Mouse (Mus musculus): ENCODE data around the gene Pax5. TPM values are rescaled to one million over a fixed set of nuclear protein-coding genes. Genes with fewer than 3 reads are reported as not detected.

The Pax5 gene
- total RNA-seq, 2 experiments from 2014 or later = 0.18 to 0.71 TPM

- no peak for DNase-seq
Observed at GRCm38 (mm10) chr4:44705151-44705550, 5.1 kb downstream of the Pax5 start.

- peak; percentile 95 for DNase-seq
Observed at GRCm38 (mm10) chr4:44704369-44704745, 5.9 kb downstream of the Pax5 start.

DNA sequence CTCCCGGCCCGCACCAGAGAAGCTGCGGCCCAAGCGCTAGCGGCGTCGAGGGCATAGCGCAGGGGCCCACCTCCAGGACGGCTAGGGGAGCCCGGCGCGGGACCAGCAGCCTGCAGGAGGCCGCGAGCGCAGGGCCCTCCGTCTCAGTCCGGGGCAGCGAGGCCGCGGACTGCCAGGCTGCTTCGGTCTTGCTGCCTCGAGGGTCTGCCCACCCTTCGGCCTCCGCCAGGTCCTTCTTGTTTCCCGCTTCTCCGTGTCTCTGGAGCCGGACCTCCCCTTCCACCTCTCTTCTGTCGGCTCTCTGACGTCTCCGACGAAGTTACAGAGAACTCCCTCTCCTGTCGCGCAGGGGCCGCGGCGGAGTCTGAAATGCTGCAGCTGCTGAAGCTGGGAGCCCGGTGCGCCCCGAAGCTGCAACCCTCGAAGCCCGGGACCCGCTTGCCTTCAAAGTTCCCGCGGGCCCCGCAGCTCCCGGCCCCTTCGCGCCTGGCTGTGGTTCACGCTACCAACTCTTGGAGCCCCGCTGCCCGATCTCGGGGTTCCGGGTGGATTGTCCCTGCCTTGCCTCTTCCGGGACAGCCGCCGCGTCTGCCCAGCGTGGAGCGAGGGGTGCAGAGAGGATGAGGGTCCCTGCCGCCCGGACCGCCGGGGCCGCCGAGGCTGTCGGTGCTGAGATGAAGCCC is 6.5 kb downstream of the Pax5 start:
- DNase-seq = no peak

DNA sequence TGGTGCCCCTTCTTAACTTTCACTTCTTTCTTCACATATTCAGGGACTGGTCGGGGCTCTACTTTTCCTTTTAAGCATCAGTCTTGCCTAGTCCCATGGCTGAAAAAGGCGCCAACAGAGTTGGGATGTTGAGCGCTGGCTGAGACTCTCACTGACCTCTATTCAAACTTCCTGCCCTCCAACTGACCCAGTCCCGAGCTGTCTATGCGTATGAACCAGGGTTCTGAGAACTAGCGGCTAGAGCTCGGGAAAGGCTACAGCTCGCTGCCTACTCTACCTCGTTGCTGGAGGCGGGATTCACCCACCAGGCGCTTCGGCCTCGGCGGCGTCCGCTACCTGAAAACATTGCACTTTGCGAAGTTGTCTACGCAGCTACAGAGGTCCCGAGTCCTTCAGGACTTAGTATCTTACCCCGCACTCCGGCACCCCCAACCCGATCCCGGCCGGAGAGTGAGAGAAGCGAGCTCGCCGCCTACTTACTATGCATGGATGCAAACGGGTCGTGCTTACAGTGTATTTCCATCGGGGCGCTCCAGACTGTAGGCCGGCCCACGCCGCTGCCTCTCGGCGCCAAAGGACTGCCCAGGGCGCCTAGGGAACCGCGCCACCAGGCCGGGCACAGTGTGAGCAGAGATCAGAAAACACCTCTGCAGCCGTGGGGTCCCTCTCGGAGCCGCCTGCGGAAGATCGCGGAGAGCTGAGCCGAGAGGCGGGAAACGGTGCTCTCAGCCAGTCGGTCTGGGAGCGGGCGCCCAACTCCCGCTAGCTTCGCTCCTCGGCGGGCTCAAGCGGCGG is 7.2 kb downstream of the Pax5 start:
- DNase-seq = no peak

GRCm38 (mm10) chr4:44702011-44702527 is 8.2 kb downstream of the Pax5 start:
- DNase-seq = no peak

DNA sequence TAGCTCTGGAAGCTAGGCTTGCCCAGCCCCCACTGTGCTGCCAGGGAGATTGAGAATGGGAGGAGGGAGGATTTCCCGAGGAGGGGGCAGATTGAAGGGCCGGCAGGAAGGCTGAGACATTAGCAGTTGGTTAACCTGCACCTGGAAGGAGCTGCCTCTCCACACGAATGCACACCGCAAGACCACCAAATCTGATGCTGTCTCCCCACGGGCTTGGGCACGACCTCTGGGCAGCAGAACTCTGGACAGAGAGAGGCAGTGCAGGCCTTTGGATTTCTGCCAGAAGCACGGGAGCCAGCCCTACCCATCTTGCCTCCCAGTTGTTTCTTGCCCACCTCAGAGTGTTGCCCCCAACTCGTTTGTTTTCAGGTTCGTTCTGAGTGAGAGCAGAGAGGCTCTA is 8.8 kb downstream of the Pax5 start:
- DNase-seq = no peak

DNA sequence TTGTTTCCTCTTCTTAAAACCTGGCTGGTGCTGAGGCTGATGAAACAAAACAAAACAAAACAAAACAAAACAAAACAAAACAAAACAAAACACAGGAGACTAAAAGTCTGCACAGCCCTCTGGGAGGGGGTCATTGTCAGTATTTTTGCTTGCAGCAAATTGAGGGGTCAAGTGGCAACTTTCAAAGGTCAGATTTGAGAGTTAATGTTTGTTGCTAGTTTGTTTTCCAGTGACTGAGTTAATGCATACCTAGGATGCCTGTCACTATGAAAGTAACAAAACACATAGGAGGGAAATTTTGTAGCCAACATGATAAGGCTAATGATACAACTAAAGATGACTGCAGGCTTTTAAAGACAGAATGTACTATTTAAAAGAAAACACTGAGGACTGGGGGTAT is 13.6 kb downstream of the Pax5 start:
- DNase-seq = no peak

GRCm38 (mm10) chr4:44694369-44694768 is 15.9 kb downstream of the Pax5 start:
- no peak for DNase-seq

- DNase-seq = no peak
Observed at GRCm38 (mm10) chr4:44685582-44685981, 24.7 kb downstream of the Pax5 start.

DNA sequence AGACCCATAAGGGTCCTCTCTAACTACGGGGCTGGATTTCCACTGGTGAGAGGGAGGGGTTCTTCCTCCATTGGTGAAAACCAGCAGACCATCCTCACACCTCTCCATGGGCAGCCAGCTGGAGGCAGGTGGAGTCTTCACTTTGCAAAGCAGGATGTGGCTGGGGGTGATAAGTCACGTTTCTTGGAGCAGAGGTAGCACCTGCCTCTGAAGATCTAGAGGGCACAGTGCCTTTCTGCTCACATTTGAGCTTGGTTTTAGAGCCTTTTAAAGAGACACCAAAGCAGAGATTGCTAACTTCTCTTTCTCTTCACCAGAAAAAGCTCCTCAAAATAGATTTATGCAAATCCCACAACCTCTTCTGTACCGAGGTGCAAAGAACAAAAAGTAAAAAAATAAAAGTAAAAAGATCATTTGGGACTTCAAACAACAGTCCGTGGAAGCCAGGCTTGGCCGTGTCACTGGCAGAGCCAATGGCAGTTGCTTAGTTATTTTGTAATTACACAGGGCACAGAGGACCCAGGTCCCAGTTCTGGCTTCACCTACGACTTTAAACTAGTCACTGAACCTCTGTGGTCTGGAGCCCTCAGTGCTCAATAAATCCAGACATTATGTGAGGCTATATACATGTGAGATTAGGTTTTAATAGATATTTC is 29.9 kb downstream of the Pax5 start:
- no peak for DNase-seq

DNA sequence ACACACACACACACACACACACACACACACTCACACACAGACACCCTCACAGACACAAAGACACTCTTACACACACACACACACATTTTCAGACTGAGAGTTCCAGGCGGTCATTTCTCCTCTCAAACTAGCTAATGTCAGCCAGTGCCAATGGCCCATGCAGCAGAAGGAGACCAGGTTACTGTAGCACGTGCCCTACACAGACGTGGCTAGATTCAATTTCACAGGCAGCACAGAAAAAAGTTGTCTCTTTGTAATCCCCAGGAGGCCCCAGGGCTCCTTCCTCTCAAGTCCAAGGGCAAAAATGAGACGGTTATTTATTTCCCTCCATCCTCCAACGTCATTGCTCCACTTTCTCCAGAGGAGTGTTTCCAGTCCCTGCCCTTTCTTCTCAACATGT is 31.6 kb downstream of the Pax5 start:
- no peak for DNase-seq

DNA sequence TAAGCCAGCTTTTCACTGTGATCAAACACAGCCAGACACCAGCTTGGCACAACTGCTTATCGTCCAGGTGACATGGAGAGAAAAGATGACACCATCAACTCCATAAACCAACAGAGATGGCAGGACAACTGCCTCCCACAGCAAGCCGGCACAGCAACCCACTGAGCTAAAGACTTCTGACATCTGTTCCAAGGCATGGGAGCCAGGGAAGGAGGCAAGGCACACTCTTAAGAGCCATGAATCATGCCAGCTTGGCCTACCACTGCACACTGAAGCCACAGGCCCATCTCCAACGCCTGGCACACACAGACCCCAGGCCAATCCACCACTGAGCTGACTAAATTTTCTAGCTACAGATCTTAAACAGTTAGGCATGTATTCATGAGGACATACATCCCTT is 32.3 kb downstream of the Pax5 start:
- DNase-seq = no peak

GRCm38 (mm10) chr4:44674973-44675372 is 35.3 kb downstream of the Pax5 start:
- DNase-seq = no peak

DNA sequence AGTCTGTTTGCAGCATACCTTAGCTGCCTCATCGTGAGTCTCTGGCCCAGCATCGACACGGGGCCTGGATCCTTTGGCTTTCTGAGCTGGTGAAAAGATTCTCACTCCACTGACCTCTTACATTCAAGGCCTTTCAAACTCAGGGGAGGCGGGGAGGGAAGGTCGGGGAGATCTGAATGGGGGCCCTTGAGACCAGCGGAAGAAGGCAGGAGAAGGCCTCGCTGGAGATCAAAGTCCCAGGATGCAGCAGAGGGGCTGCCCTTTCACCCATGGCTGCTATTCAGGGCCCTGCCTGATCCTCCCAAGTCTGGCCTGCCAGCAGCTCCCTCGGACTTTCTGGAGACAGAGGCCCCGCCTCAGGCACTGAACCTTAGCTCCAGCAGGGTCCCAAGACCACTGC is 36.6 kb downstream of the Pax5 start:
- DNase-seq = no peak

GRCm38 (mm10) chr4:44672216-44672937 is 37.9 kb downstream of the Pax5 start:
- no peak for DNase-seq

DNA sequence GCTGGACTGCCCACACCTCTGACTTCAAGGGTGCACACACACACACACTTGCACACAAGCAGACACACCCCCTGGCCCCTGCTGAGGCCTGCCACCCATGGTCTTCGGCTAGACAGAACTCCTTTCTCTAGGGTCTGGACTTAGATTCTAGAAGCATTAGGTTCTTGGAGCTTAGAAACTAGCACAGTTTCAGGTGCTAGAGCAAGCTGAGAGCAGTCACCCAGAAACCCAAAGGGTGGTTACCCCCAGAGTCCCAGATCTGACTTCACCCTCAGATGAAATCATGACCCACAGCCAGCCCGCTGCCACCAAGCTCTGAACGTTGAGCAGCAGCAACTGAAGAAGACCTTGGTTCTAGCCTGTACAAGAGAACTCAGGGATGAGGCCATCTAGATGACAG is 38.8 kb downstream of the Pax5 start:
- DNase-seq = no peak

GRCm38 (mm10) chr4:44671035-44671434 is 39.3 kb downstream of the Pax5 start:
- DNase-seq = no peak

DNA sequence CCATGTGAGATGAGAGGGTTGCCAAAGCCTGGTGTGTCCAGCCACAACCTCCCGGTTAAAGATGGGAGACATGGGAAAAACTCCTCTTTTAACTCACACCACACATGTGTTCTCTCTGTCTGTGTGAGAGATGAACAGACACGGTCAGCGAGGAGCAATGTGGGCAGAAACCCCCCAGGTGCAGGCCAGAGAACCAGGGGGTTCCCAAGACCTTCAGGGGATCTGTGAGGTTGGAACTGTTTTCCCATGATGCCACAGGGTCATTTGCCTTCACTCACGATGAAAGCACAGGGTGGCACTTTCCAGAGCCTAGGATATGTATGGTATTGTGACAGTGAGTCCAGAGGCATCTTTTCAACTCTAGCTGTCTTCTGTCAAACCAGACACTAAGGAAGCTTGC is 39.9 kb downstream of the Pax5 start:
- no peak for DNase-seq

DNA sequence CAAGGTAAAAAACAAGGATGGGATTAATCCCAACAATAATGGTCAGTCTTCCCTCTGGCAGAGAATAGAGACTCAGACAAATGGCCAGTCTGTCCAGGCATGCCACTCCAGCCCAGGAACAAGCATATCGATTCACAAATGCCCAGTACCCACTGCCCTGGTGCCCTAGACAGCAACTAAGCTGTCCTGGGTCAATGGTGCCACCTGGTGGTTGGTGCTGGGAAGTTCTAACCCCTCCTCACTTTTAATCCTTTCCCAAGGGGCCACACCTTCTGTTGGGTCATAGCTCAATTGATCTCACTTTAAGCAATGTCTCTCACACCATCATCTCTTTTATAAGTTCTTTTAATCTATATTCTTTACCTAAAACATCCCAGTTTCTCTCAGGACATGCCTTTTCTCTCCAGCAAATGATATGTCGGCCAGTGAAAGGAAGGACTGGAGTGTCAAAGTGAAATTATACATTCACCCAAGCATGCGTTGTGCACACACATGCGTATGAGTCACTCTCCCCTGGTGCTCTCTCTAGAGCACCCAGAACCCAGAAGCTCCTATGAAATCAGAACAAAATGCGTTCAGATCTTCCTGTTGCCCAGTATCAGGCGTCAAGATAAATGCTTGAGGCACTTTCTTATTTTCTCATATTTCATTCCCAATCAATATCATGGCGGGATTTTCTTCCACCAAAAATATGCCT is 40.7 kb downstream of the Pax5 start:
- DNase-seq = peak; percentile 48

DNA sequence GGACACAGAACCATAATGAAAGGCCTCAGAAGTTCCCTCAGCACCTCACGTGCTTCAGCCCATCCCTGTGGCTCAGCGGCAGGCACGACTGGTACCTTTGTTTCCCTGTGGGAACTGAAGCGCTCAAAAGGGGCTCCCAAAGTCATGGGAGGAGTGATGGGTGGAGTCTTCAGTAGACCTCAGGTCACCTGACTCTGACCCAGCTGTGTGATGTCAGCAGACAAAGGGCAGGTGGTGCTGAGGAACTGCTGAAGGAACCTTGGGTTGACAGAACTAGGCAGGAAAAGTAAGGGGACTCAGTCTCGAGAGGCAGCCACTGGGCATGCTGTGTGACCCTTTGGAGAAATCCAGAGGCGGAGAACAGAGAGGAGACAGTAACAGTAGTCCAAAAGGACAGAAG is 41.7 kb downstream of the Pax5 start:
- DNase-seq = no peak

DNA sequence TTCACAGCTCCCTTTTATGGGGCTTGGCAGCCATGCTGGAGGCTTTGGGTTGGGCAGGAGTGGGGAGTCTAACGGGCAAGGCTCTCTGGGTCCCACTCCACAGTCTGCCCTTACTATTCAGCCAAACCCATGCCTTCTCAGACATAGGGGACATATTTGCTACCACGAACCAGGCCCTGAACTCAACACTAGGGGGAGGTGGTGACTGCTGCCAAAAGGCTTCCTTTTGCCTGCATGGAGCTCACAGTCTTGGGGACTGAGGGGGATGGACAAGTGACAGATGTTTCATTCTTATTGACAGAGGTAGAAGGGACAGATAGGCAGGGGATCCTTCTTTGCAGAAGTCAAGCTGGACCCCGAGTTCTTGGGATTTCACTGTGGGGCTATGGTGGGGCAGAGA is 42.1 kb downstream of the Pax5 start:
- DNase-seq = no peak

DNA sequence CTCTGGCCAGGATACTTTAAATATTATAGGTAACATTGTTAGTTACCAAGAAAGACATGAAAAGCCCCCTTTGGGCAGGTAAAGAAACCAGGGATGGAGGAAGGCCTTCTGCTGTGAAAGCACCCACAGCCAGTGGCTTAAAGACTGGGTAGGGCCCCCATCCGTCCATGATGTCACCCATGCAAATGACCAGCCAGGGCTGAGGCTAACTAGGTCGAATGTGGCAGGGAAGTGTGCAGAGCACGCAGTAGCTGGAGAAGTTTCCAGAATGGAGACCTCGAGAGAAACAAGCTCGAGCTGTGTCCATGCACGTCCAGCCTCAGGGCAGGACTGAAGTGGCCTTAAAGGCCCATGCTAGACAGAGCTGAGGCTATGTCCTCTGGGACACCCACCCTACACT is 42.9 kb downstream of the Pax5 start:
- DNase-seq = no peak
